Mouse (Mus musculus): Measurements from ENCODE around the gene Opcml. TPM values are rescaled to one million over a fixed set of nuclear protein-coding genes. Genes with fewer than 3 reads are reported as not detected.

The Opcml gene
- total and polyA plus RNA-seq, 2 experiments from 2014 or later, result 48.3 to 140 TPM

GRCm38 (mm10) chr9:28659996-28660395 is 869.4 kb downstream of the Opcml start:
- no peak overlapping the region for H3K4me2 ChIP-seq (ENCODE audit: low read depth)
- 87% methylated on average over 2 of the region's 2 CpGs for WGBS
- no peak for TF ChIP-seq CTCF (IDR thresholded peaks at IDR 0.05; ENCODE audit: low read depth)
- no peak overlapping the region for H3K27ac ChIP-seq (ENCODE audit: low read depth, low read length)
- no peak for ATAC-seq
- no peaks in the 10 kb centered on the region for H3K36me3 ChIP-seq (ENCODE audit: insufficient read depth)
- H3K27me3 ChIP-seq (ENCODE audit: insufficient read depth, low read length), result no peaks in the 10 kb centered on the region
- H3K4me1 ChIP-seq (ENCODE audit: insufficient read depth), result no peaks in the 10 kb centered on the region; the same call in 1 of the 2 replicates
- H3K4me3 ChIP-seq (ENCODE audit: low read depth, low read length), result no peak overlapping the region
- no peak for DNase-seq
- no peak overlapping the region for H3K9ac ChIP-seq
- no peaks in the 10 kb centered on the region for H3K9me3 ChIP-seq (ENCODE audit: low read length)

GRCm38 (mm10) chr9:28662882-28663281 is 872.3 kb downstream of the Opcml start:
- no peaks in the 10 kb centered on the region for H3K9me3 ChIP-seq (ENCODE audit: low read length)
- TF ChIP-seq CTCF (IDR thresholded peaks at IDR 0.05; ENCODE audit: low read depth), result no peak
- H3K4me2 ChIP-seq (ENCODE audit: low read depth), result no peak overlapping the region
- no peaks in the 10 kb centered on the region for H3K36me3 ChIP-seq (ENCODE audit: insufficient read depth)
- H3K4me1 ChIP-seq (ENCODE audit: insufficient read depth), result no peaks in the 10 kb centered on the region; the same call in 1 of the 2 replicates
- peak; percentile 42 for DNase-seq
- H3K9ac ChIP-seq, result no peak overlapping the region
- 59% methylated on average over 3 of the region's 3 CpGs for WGBS
- ATAC-seq, result peak; percentile 27; the same call in 1 of the 2 replicates
- no peak overlapping the region for H3K27ac ChIP-seq (ENCODE audit: low read depth, low read length)
- H3K4me3 ChIP-seq (ENCODE audit: low read depth, low read length), result no peak overlapping the region
- H3K27me3 ChIP-seq (ENCODE audit: insufficient read depth, low read length), result no peaks in the 10 kb centered on the region

GRCm38 (mm10) chr9:28680309-28680708 is 889.7 kb downstream of the Opcml start:
- H3K36me3 ChIP-seq (ENCODE audit: insufficient read depth), result no peaks in the 10 kb centered on the region
- ATAC-seq, result no peak
- no peaks in the 10 kb centered on the region for H3K27me3 ChIP-seq (ENCODE audit: insufficient read depth, low read length)
- no peak overlapping the region for H3K27ac ChIP-seq (ENCODE audit: low read depth, low read length)
- DNase-seq, result no peak
- H3K9ac ChIP-seq, result no peak overlapping the region
- H3K4me1 ChIP-seq (ENCODE audit: insufficient read depth), result peaks cover 16% of the 10 kb centered on the region
- no peaks in the 10 kb centered on the region for H3K9me3 ChIP-seq (ENCODE audit: low read length)
- TF ChIP-seq CTCF (IDR thresholded peaks at IDR 0.05; ENCODE audit: low read depth), result no peak
- H3K4me3 ChIP-seq (ENCODE audit: low read depth, low read length), result no peak overlapping the region
- WGBS, result 92% methylated on average over 1 of the region's 1 CpGs
- no peak overlapping the region for H3K4me2 ChIP-seq (ENCODE audit: low read depth)

- 16% methylated on average over 6 of the region's 6 CpGs for WGBS
- TF ChIP-seq CTCF (IDR thresholded peaks at IDR 0.05; ENCODE audit: low read depth), result no peak
- H3K36me3 ChIP-seq (ENCODE audit: insufficient read depth), result no peaks in the 10 kb centered on the region
- H3K9me3 ChIP-seq (ENCODE audit: low read length), result no peaks in the 10 kb centered on the region
- peak; percentile 78; the same call in 1 of the 2 replicates for ATAC-seq
- no peak overlapping the region for H3K9ac ChIP-seq
- DNase-seq, result no peak
- H3K27me3 ChIP-seq (ENCODE audit: insufficient read depth, low read length), result no peaks in the 10 kb centered on the region
- no peak overlapping the region for H3K4me3 ChIP-seq (ENCODE audit: low read depth, low read length)
- H3K4me2 ChIP-seq (ENCODE audit: low read depth), result 0 out of 2 replicates have a peak overlapping the region, but pooled peaks have one; percentile 13
- peaks cover 16% of the 10 kb centered on the region for H3K4me1 ChIP-seq (ENCODE audit: insufficient read depth)
- H3K27ac ChIP-seq (ENCODE audit: low read depth, low read length), result peak overlapping the region; percentile 59
Observed at GRCm38 (mm10) chr9:28681252-28682037, 890.9 kb downstream of the Opcml start.

GRCm38 (mm10) chr9:28683951-28684470 is 893.4 kb downstream of the Opcml start:
- H3K9ac ChIP-seq, result no peak overlapping the region
- no peak for TF ChIP-seq CTCF (IDR thresholded peaks at IDR 0.05; ENCODE audit: low read depth)
- H3K27ac ChIP-seq (ENCODE audit: low read depth, low read length), result no peak overlapping the region
- no peak for DNase-seq
- peaks cover 16% of the 10 kb centered on the region for H3K4me1 ChIP-seq (ENCODE audit: insufficient read depth)
- ATAC-seq, result peak; percentile 40; the same call in 1 of the 2 replicates
- no peaks in the 10 kb centered on the region for H3K27me3 ChIP-seq (ENCODE audit: insufficient read depth, low read length)
- H3K9me3 ChIP-seq (ENCODE audit: low read length), result no peaks in the 10 kb centered on the region
- H3K4me2 ChIP-seq (ENCODE audit: low read depth), result no peak overlapping the region
- H3K4me3 ChIP-seq (ENCODE audit: low read depth, low read length), result no peak overlapping the region
- no peaks in the 10 kb centered on the region for H3K36me3 ChIP-seq (ENCODE audit: insufficient read depth)
- 63% methylated on average over 5 of the region's 5 CpGs for WGBS

- H3K4me3 ChIP-seq (ENCODE audit: low read depth, low read length), result no peak overlapping the region
- H3K36me3 ChIP-seq (ENCODE audit: insufficient read depth), result no peaks in the 10 kb centered on the region
- 33% methylated on average over 7 of the region's 7 CpGs for WGBS
- H3K4me2 ChIP-seq (ENCODE audit: low read depth), result no peak overlapping the region
- no peaks in the 10 kb centered on the region for H3K4me1 ChIP-seq (ENCODE audit: insufficient read depth)
- no peak for ATAC-seq
- H3K9me3 ChIP-seq (ENCODE audit: low read length), result no peaks in the 10 kb centered on the region
- no peak overlapping the region for H3K9ac ChIP-seq
- H3K27ac ChIP-seq (ENCODE audit: low read depth, low read length), result no peak overlapping the region
- no peaks in the 10 kb centered on the region for H3K27me3 ChIP-seq (ENCODE audit: insufficient read depth, low read length)
- no peak for DNase-seq
- TF ChIP-seq CTCF (IDR thresholded peaks at IDR 0.05; ENCODE audit: low read depth), result no peak
Observed at GRCm38 (mm10) chr9:28686942-28687611, 896.5 kb downstream of the Opcml start.

- Histone ChIP-seq H3K27ac (ENCODE audit: low read depth, low read length) (no peak overlapping the region), H3K36me3 (ENCODE audit: insufficient read depth) (no peaks in the 10 kb centered on the region), H3K4me2 (ENCODE audit: low read depth) (no peak overlapping the region), H3K4me3 (ENCODE audit: low read depth, low read length) (no peak overlapping the region), H3K4me1 (ENCODE audit: insufficient read depth) (no peaks in the 10 kb centered on the region), H3K9me3 (ENCODE audit: low read length) (no peaks in the 10 kb centered on the region), H3K27me3 (ENCODE audit: insufficient read depth, low read length) (no peaks in the 10 kb centered on the region), H3K9ac (no peak overlapping the region)
- WGBS, result 58% methylated on average over 2 of the region's 2 CpGs
- ATAC-seq (no peak), DNase-seq (peak; percentile 34)
- no peak for TF ChIP-seq CTCF (IDR thresholded peaks at IDR 0.05; ENCODE audit: low read depth)
Observed at GRCm38 (mm10) chr9:28690134-28690533, 899.6 kb downstream of the Opcml start.

All from forebrain, postnatal 0 days (tissue).